Mouse (Mus musculus) T-cell, adult 2 months (primary cell): Measurements from ENCODE around the gene Rchy1.

Source experiments
- DNase-seq: peaks from one replicate; pipeline ENCODE4 v3.0.0; 2022; ENCODE audit warnings: low spot score

Gene Rchy1

GRCm38 (mm10) chr5:91962639-91963440, at the start of gene Rchy1:
Gene Rchy1 (minus strand): TSS chr5:91963068.
- peak; percentile 96 for DNase-seq

GRCm38 (mm10) chr5:92011756-92012155, 48.9 kb upstream of the Rchy1 start:
- no peak for DNase-seq

- no peak for DNase-seq
Observed at GRCm38 (mm10) chr5:92009827-92010226, 47.0 kb upstream of the Rchy1 start.

- DNase-seq, result peak; percentile 32
Observed at GRCm38 (mm10) chr5:92003011-92003410, 40.1 kb upstream of the Rchy1 start.

GRCm38 (mm10) chr5:92000770-92001169, 37.9 kb upstream of the Rchy1 start:
- peak; percentile 60 for DNase-seq

GRCm38 (mm10) chr5:91994546-91994945, 31.7 kb upstream of the Rchy1 start:
- no peak for DNase-seq

- no peak for DNase-seq
Observed at GRCm38 (mm10) chr5:91993061-91993460, 30.2 kb upstream of the Rchy1 start.

- no peak for DNase-seq
Observed at GRCm38 (mm10) chr5:91991191-91991937, 28.5 kb upstream of the Rchy1 start.

GRCm38 (mm10) chr5:91989261-91989660, 26.4 kb upstream of the Rchy1 start:
- DNase-seq, result no peak

GRCm38 (mm10) chr5:91987799-91988198, 24.9 kb upstream of the Rchy1 start:
- no peak for DNase-seq

GRCm38 (mm10) chr5:91987236-91987635, 24.4 kb upstream of the Rchy1 start, which contains the start of gene Odaph:
Gene Odaph (plus strand): TSS chr5:91987475.
- no peak for DNase-seq

GRCm38 (mm10) chr5:91985721-91986120, 22.9 kb upstream of the Rchy1 start:
- peak; percentile 3 for DNase-seq

GRCm38 (mm10) chr5:91983490-91983889, 20.6 kb upstream of the Rchy1 start:
- no peak for DNase-seq

- no peak for DNase-seq
Observed at GRCm38 (mm10) chr5:91981176-91981840, 18.4 kb upstream of the Rchy1 start.

GRCm38 (mm10) chr5:91977397-91977770, 14.5 kb upstream of the Rchy1 start:
- no peak for DNase-seq

- DNase-seq, result no peak
Observed at GRCm38 (mm10) chr5:91976566-91977396, 13.9 kb upstream of the Rchy1 start.

GRCm38 (mm10) chr5:91975758-91976157, 12.9 kb upstream of the Rchy1 start:
- no peak for DNase-seq

- no peak for DNase-seq
Observed at GRCm38 (mm10) chr5:91974002-91974401, 11.1 kb upstream of the Rchy1 start.

GRCm38 (mm10) chr5:91972046-91972445, 9.2 kb upstream of the Rchy1 start:
- no peak for DNase-seq

- DNase-seq, result peak; percentile 80
Observed at GRCm38 (mm10) chr5:91962259-91962638, 619 bp downstream of the Rchy1 start.

- peak; percentile 25 for DNase-seq
Observed at GRCm38 (mm10) chr5:91961370-91961769, 1.5 kb downstream of the Rchy1 start.
